Mouse (Mus musculus) limb, embryonic 13.5 days (tissue): ENCODE measurements around the gene Tmem44. TPM values are rescaled to one million over a fixed set of nuclear protein-coding genes. Genes with fewer than 3 reads are reported as not detected.

ENCODE experiments used
- ATAC-seq: fragments of 200-750 bp; cut with Nextera tagmentation; 2 replicates; pipeline ENCODE4 v1.8.0; 2017; ENCODE audit warnings: low read depth, moderate number of reproducible peaks, moderate TSS enrichment; ENCODE audit not compliant: low FRiP score
- H3K27ac ChIP-seq: fragments of 300-500 bp; sonication (generic); 2 replicates; pipeline ENCODE4 v1.5.1; 2015; ENCODE audit warnings: inconsistent platforms, mild to moderate bottlenecking, moderate library complexity
- H3K27me3 ChIP-seq: fragments of 300-500 bp; sonication (generic); 2 replicates; pipeline ENCODE4 v1.6.1; 2015; ENCODE audit warnings: mild to moderate bottlenecking, inconsistent platforms
- H3K36me3 ChIP-seq: fragments of 300-500 bp; sonication (generic); 2 replicates; pipeline ENCODE4 v1.6.1; 2015; ENCODE audit warnings: inconsistent platforms, mild to moderate bottlenecking, moderate library complexity
- H3K4me1 ChIP-seq: fragments of 300-500 bp; sonication (generic); 2 replicates; pipeline ENCODE4 v1.6.1; 2015; ENCODE audit warnings: inconsistent platforms
- H3K4me2 ChIP-seq: fragments of 300-500 bp; sonication (generic); replicated peaks from 2 replicates; pipeline ENCODE4 v1.6.1; 2015; ENCODE audit warnings: inconsistent platforms, mild to moderate bottlenecking, moderate library complexity
- H3K4me3 ChIP-seq: fragments of 300-500 bp; sonication (generic); 2 replicates; pipeline ENCODE4 v1.5.1; 2015; ENCODE audit warnings: moderate library complexity, mild to moderate bottlenecking, inconsistent platforms
- H3K9ac ChIP-seq: fragments of 300-500 bp; sonication (generic); 2 replicates; pipeline ENCODE4 v1.6.1; 2015; ENCODE audit warnings: mild to moderate bottlenecking, inconsistent platforms
- H3K9me3 ChIP-seq: fragments of 300-500 bp; sonication (generic); 2 replicates; pipeline ENCODE4 v1.6.1; 2016; ENCODE audit warnings: inconsistent platforms
- WGBS: fragments of 180-500 bp; shearing (Covaris S2); methylation state at CpG from one replicate; pipeline ENCODE4 v1.1.7; 2015; 5-methylcytosine and 5-hydroxymethylcytosine counted together
- polyA plus RNA-seq: library from polyadenylated mRNA; unstranded; fragments of >200 nt; fragmentation: Nextera tagmentation; extraction: Ambion mirVana; gene quantifications from 2 replicates; pipeline ENCODE4 v1.2.1, GENCODE M21; 2015

Tmem44 gene
- polyA plus RNA-seq, 1 experiment from 2014 or later, result 26.0 TPM

- ATAC-seq, result no peak
- H3K27ac ChIP-seq, result no peak overlapping the region
- H3K9me3 ChIP-seq, result peaks cover 5% of the 10 kb centered on the region; the same call in 1 of the 2 replicates
- no peak overlapping the region for H3K4me2 ChIP-seq
- no peak overlapping the region for H3K9ac ChIP-seq
- H3K36me3 ChIP-seq, result peaks cover 25% of the 10 kb centered on the region
- no peaks in the 10 kb centered on the region for H3K27me3 ChIP-seq
- peaks cover 23% of the 10 kb centered on the region for H3K4me1 ChIP-seq
- H3K4me3 ChIP-seq, result no peak overlapping the region
- WGBS, result 80% methylated on average over 5 of the region's 5 CpGs
These were observed 2.4 kb downstream of the Tmem44 start for GRCm38 (mm10) chr16:30548291-30548690.

GRCm38 (mm10) chr16:30544693-30545092, 5.9 kb downstream of the Tmem44 start:
- no peak overlapping the region for H3K4me2 ChIP-seq
- H3K9ac ChIP-seq, result no peak overlapping the region
- no peak overlapping the region for H3K4me3 ChIP-seq
- no peak overlapping the region for H3K27ac ChIP-seq
- H3K36me3 ChIP-seq, result peaks cover 37% of the 10 kb centered on the region
- ATAC-seq, result no peak
- 90% methylated on average over 4 of the region's 4 CpGs for WGBS
- H3K27me3 ChIP-seq, result no peaks in the 10 kb centered on the region
- peaks cover 10% of the 10 kb centered on the region for H3K4me1 ChIP-seq
- peaks cover 5% of the 10 kb centered on the region; the same call in 1 of the 2 replicates for H3K9me3 ChIP-seq

GRCm38 (mm10) chr16:30543386-30543785, 7.3 kb downstream of the Tmem44 start:
- Histone ChIP-seq H3K4me3 (no peak overlapping the region), H3K4me2 (no peak overlapping the region), H3K4me1 (no peaks in the 10 kb centered on the region), H3K9ac (no peak overlapping the region), H3K9me3 (peaks cover 5% of the 10 kb centered on the region; the same call in 1 of the 2 replicates), H3K27ac (no peak overlapping the region), H3K27me3 (no peaks in the 10 kb centered on the region), H3K36me3 (peaks cover 37% of the 10 kb centered on the region)
- ATAC-seq, result no peak
- WGBS, result 88% methylated on average over 9 of the region's 9 CpGs

GRCm38 (mm10) chr16:30542826-30543225, 7.8 kb downstream of the Tmem44 start:
- Histone ChIP-seq H3K36me3 (peaks cover 37% of the 10 kb centered on the region), H3K4me3 (no peak overlapping the region), H3K4me2 (no peak overlapping the region), H3K9ac (no peak overlapping the region), H3K4me1 (no peaks in the 10 kb centered on the region), H3K27me3 (no peaks in the 10 kb centered on the region), H3K9me3 (peaks cover 5% of the 10 kb centered on the region; the same call in 1 of the 2 replicates), H3K27ac (no peak overlapping the region)
- no peak for ATAC-seq
- 80% methylated on average over 6 of the region's 6 CpGs for WGBS

GRCm38 (mm10) chr16:30540107-30541001, 10.3 kb downstream of the Tmem44 start:
- 54% methylated on average over 20 of the region's 20 CpGs for WGBS
- no peaks in the 10 kb centered on the region for H3K9me3 ChIP-seq
- peaks cover 19% of the 10 kb centered on the region for H3K36me3 ChIP-seq
- peak overlapping the region; percentile 50 for H3K4me2 ChIP-seq
- no peak for ATAC-seq
- peak overlapping the region; percentile 25 for H3K9ac ChIP-seq
- no peak overlapping the region for H3K27ac ChIP-seq
- H3K4me3 ChIP-seq, result peak overlapping the region; percentile 29
- no peaks in the 10 kb centered on the region for H3K4me1 ChIP-seq
- H3K27me3 ChIP-seq, result no peaks in the 10 kb centered on the region

DNA sequence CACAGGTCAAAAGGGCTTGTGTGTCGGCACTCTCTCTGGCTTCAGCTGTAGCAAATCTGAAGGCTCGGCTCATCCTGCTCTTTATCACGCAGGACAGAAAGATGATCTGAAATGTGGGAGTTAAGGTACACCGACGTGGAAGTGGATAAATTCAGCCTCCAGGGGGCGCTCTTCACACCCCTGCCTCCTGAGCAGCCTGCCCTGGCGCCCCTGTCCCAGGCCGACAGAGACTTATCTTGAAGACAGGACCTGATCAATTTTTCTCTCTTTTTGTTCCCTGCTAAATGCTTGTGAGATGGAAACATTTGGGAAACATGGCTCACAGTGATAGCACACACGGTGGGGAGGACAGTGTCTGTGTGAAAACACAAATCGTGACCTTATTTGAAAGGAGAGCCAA, 11.2 kb downstream of the Tmem44 start:
- Histone ChIP-seq H3K4me1 (no peaks in the 10 kb centered on the region), H3K27me3 (no peaks in the 10 kb centered on the region), H3K9ac (no peak overlapping the region), H3K9me3 (no peaks in the 10 kb centered on the region), H3K4me2 (no peak overlapping the region), H3K27ac (no peak overlapping the region), H3K36me3 (peaks cover 11% of the 10 kb centered on the region), H3K4me3 (no peak overlapping the region)
- WGBS, result 25% methylated on average over 10 of the region's 10 CpGs
- no peak for ATAC-seq

- 80% methylated on average over 1 of the region's 1 CpGs for WGBS
- no peak for ATAC-seq
- no peaks in the 10 kb centered on the region for H3K9me3 ChIP-seq
These were observed 15.6 kb downstream of the Tmem44 start for GRCm38 (mm10) chr16:30535075-30535474.

DNA sequence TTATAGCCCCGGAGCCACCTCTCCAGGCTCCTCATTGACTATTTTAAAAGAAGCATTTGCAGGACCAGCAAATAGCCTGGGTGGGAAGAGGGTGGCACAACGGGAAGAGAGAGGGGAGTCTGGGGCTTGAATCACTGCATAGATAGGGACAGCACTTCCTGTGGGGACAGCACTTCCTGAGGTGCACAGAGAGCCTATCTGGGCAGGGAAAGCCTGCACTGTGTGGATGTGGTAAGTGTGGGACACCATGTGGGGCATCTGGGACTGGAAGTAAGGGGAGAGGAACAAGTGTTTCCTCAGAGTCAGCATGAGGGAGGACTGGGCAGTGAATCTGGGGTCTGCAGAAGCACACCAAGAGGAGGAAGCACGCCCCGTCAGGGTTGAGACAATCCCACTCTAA, 17.1 kb downstream of the Tmem44 start:
- Histone ChIP-seq H3K9ac (no peak overlapping the region), H3K4me2 (no peak overlapping the region), H3K4me1 (peaks cover 8% of the 10 kb centered on the region; the same call in 1 of the 2 replicates), H3K9me3 (no peaks in the 10 kb centered on the region), H3K4me3 (no peak overlapping the region), H3K36me3 (peaks cover 17% of the 10 kb centered on the region), H3K27me3 (no peaks in the 10 kb centered on the region), H3K27ac (no peak overlapping the region)
- 50% methylated on average over 4 of the region's 4 CpGs for WGBS
- no peak for ATAC-seq

More at GRCm38 (mm10) chr16:30535075-30535474, 15.6 kb downstream of the Tmem44 start:
- peaks cover 8% of the 10 kb centered on the region; the same call in 1 of the 2 replicates for H3K4me1 ChIP-seq
- no peak overlapping the region for H3K4me3 ChIP-seq
- H3K36me3 ChIP-seq, result peaks cover 6% of the 10 kb centered on the region; the same call in 1 of the 2 replicates
- H3K9ac ChIP-seq, result no peak overlapping the region
- H3K27ac ChIP-seq, result no peak overlapping the region
- no peak overlapping the region for H3K4me2 ChIP-seq
- no peaks in the 10 kb centered on the region for H3K27me3 ChIP-seq

DNA sequence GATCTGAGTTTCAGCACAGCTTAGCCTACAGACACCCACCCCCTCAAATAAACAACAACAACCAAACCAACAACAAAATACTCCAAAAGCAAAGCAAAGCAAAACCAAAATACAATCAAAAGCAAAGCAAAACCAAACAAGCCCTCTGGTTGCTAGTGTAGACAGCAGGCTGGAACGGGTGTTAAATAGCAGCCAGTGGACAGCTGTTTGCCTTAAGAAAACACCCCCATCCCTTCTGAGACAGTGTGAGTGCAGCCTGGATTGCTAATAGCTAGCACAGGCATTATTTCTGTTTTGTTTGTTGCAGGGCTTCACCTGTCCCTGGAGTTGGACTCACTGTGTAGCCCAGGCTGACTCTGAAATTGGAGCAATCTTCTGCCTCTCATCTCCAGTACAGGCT, 17.7 kb downstream of the Tmem44 start:
- WGBS, result 27% methylated on average over 1 of the region's 1 CpGs
- Histone ChIP-seq H3K27me3 (no peaks in the 10 kb centered on the region), H3K9ac (no peak overlapping the region), H3K9me3 (no peaks in the 10 kb centered on the region), H3K27ac (no peak overlapping the region), H3K36me3 (peaks cover 21% of the 10 kb centered on the region), H3K4me1 (peaks cover 8% of the 10 kb centered on the region; the same call in 1 of the 2 replicates), H3K4me2 (no peak overlapping the region), H3K4me3 (no peak overlapping the region)
- ATAC-seq, result no peak

DNA sequence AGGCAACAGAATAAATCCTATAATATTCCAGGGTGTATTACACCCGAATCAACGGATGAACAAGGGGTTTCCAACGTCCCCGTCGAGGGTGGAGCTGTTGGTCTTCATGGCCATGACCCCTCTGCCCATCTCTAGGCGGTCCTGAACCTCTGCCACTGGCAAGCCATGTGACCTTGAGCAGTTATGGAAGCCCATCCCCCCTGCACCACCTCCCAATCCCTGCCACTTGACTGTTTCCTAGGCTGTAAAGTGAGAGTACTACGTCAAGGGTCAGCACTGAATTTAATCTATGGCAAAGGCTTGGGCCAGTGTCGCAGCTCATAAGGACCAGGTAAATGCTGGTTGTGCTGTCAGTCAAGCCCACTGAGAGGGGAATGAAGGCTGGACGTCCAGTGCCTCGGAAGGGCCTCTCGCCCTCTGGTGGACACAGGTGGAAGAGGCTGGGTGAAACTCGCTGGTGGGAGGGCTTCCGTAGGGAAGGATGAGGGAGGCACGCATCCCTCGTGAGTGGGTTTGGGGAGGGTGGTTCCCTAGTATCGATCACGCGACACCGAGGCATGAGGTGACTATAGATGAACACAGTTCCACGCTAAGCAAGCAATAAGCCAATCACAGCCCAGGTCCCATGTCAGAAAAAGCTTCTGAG, 18.8 kb downstream of the Tmem44 start:
- no peak overlapping the region for H3K4me3 ChIP-seq
- no peak overlapping the region for H3K27ac ChIP-seq
- peak overlapping the region; percentile 31; the same call in 1 of the 2 replicates for H3K4me2 ChIP-seq
- WGBS, result 32% methylated on average over 20 of the region's 20 CpGs
- H3K9me3 ChIP-seq, result no peaks in the 10 kb centered on the region
- H3K9ac ChIP-seq, result no peak overlapping the region
- peaks cover 8% of the 10 kb centered on the region; the same call in 1 of the 2 replicates for H3K4me1 ChIP-seq
- H3K27me3 ChIP-seq, result no peaks in the 10 kb centered on the region
- ATAC-seq, result no peak
- H3K36me3 ChIP-seq, result peaks cover 24% of the 10 kb centered on the region

DNA sequence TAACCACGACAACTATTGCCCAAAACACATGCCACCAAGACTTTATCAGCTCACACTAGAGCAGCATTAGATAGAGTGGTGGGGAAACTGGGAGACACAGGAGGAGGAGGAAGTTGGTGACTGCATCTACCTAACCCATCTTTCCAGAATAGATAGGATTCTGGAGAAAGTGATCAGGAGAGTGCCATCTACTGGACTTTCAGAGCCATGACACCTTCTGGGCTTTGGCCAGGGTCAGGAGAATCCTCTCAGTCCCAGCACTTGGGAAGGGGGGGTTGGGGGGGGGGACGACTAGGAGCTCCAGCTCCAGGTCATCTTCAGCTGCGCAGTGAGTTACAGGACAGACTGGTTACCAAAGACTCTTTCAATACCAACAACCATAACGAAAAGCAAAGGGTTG, 19.8 kb downstream of the Tmem44 start:
- Histone ChIP-seq H3K9ac (no peak overlapping the region), H3K4me3 (no peak overlapping the region), H3K36me3 (peaks cover 31% of the 10 kb centered on the region), H3K4me1 (peaks cover 8% of the 10 kb centered on the region; the same call in 1 of the 2 replicates), H3K4me2 (no peak overlapping the region), H3K27ac (no peak overlapping the region), H3K27me3 (no peaks in the 10 kb centered on the region), H3K9me3 (no peaks in the 10 kb centered on the region)
- WGBS, result 45% methylated on average over 4 of the region's 4 CpGs
- ATAC-seq, result no peak

DNA sequence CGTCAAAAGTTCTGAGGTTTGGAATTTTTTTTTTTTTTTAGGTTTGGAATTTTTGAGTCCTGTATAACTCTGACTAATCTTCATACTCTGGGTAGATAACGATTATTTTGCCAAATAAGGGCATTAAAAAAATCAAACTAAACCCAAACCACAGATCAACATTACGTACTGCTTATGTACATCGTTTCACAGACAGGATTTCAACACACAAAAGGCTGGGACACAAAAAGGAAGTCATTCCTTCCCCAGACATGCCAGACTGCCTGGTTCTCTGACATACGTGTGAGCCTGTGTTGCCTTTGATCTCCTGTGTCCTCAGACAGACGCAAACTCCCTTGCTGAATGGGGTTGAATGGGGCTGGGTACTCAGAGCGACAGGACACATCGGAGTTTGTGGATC, 22.3 kb downstream of the Tmem44 start:
- H3K9ac ChIP-seq, result no peak overlapping the region
- peaks cover 38% of the 10 kb centered on the region for H3K36me3 ChIP-seq
- no peak overlapping the region for H3K27ac ChIP-seq
- H3K27me3 ChIP-seq, result no peaks in the 10 kb centered on the region
- no peak overlapping the region for H3K4me2 ChIP-seq
- ATAC-seq, result no peak
- peaks cover 4% of the 10 kb centered on the region; the same call in 1 of the 2 replicates for H3K4me1 ChIP-seq
- WGBS, result 82% methylated on average over 8 of the region's 8 CpGs
- no peaks in the 10 kb centered on the region for H3K9me3 ChIP-seq
- H3K4me3 ChIP-seq, result no peak overlapping the region
